Mouse (Mus musculus) adrenal gland, adult 18-20 months (tissue): ENCODE results near the gene Susd1. TPM values are rescaled to one million over a fixed set of nuclear protein-coding genes. Genes with fewer than 3 reads are reported as not detected.

Experiments used
- DNase-seq, 2 experiments: peaks; one replicate each; pipeline ENCODE4 v3.0.0; 2021 to 2022; ENCODE audit warnings: low spot score in 2 of 2
- total RNA-seq, 2 experiments: library from RNA; stranded (reverse); gene quantifications; 1 replicate in 1 of 2; 2 replicates in 1 of 2; pipeline ENCODE4 v1.2.3; 2021

Gene Susd1
- total RNA-seq, 2 experiments from 2014 or later, result 3.8 to 4.7 TPM

- DNase-seq, result no peak
Measured at GRCm38 (mm10) chr4:59435951-59436350, 2.5 kb downstream of the Susd1 start.

GRCm38 (mm10) chr4:59434039-59434438 lies 4.4 kb downstream of the Susd1 start:
- no peak for DNase-seq

GRCm38 (mm10) chr4:59429128-59429527 lies 9.3 kb downstream of the Susd1 start:
- DNase-seq, result no peak

- no peak for DNase-seq
Measured at GRCm38 (mm10) chr4:59426429-59426828, 12.0 kb downstream of the Susd1 start.

GRCm38 (mm10) chr4:59422808-59423207 lies 15.6 kb downstream of the Susd1 start:
- no peak for DNase-seq

GRCm38 (mm10) chr4:59422025-59422783 lies 16.2 kb downstream of the Susd1 start:
- no peak for DNase-seq

- no peak for DNase-seq
Measured at GRCm38 (mm10) chr4:59421369-59421746, 17.1 kb downstream of the Susd1 start.

GRCm38 (mm10) chr4:59420695-59421368 lies 17.6 kb downstream of the Susd1 start:
- no peak for DNase-seq

GRCm38 (mm10) chr4:59419211-59419610 lies 19.2 kb downstream of the Susd1 start:
- no peak for DNase-seq

GRCm38 (mm10) chr4:59413428-59413827 lies 25.0 kb downstream of the Susd1 start:
- no peak for DNase-seq

GRCm38 (mm10) chr4:59411153-59411552 lies 27.3 kb downstream of the Susd1 start:
- no peak for DNase-seq

GRCm38 (mm10) chr4:59407766-59408165 lies 30.7 kb downstream of the Susd1 start:
- no peak for DNase-seq

GRCm38 (mm10) chr4:59404375-59404774 lies 34.1 kb downstream of the Susd1 start:
- no peak for DNase-seq

- DNase-seq, result no peak
Measured at GRCm38 (mm10) chr4:59400931-59401330, 37.5 kb downstream of the Susd1 start.

- DNase-seq, result no peak
Measured at GRCm38 (mm10) chr4:59399343-59399742, 39.1 kb downstream of the Susd1 start.

GRCm38 (mm10) chr4:59395528-59395927 lies 42.9 kb downstream of the Susd1 start:
- no peak for DNase-seq

- no peak for DNase-seq
Measured at GRCm38 (mm10) chr4:59394155-59394554, 44.3 kb downstream of the Susd1 start.

GRCm38 (mm10) chr4:59388447-59389030 lies 49.9 kb downstream of the Susd1 start:
- DNase-seq, result no peak

- no peak for DNase-seq
Measured at GRCm38 (mm10) chr4:59387387-59388210, 50.8 kb downstream of the Susd1 start.

GRCm38 (mm10) chr4:59385254-59385895 lies 53.1 kb downstream of the Susd1 start:
- no peak for DNase-seq

GRCm38 (mm10) chr4:59383791-59384190 lies 54.6 kb downstream of the Susd1 start:
- no peak for DNase-seq
